Mouse (Mus musculus) heart, adult 2 months (tissue): ENCODE data around the gene Gm20388. TPM values are rescaled to one million over a fixed set of nuclear protein-coding genes. Genes with fewer than 3 reads are reported as not detected.

Source experiments
- DNase-seq, 2 experiments: peaks; one replicate each; pipeline ENCODE4 v3.0.0; 2021
- H3K27ac ChIP-seq: fragments of 200-600 bp; 2 replicates; pipeline ENCODE4 v1.8.1; 2022
- H3K27me3 ChIP-seq: fragments of 200-500 bp; 2 replicates; pipeline ENCODE4 v1.6.1; 2012; ENCODE audit warnings: mild to moderate bottlenecking, low read length, inconsistent platforms, mixed read lengths; ENCODE audit not compliant: control insufficient read depth, insufficient read depth
- H3K36me3 ChIP-seq: fragments of 200-500 bp; 2 replicates; pipeline ENCODE4 v1.6.1; 2012; ENCODE audit warnings: low read length, inconsistent platforms; ENCODE audit not compliant: control insufficient read depth, insufficient read depth
- H3K4me1 ChIP-seq: fragments of 200-500 bp; 2 replicates; pipeline ENCODE4 v1.6.1; 2011; ENCODE audit warnings: low read length; ENCODE audit not compliant: control insufficient read depth, insufficient read depth
- H3K4me3 ChIP-seq: fragments of 200-600 bp; 2 replicates; pipeline ENCODE4 v1.8.1; 2022
- H3K79me2 ChIP-seq: fragments of 200-500 bp; replicated peaks from 2 replicates; pipeline ENCODE4 v1.6.1; 2012; ENCODE audit warnings: mild to moderate bottlenecking, inconsistent platforms, low read length, moderate library complexity, mixed read lengths; ENCODE audit not compliant: control insufficient read depth, insufficient read depth
- H3K9ac ChIP-seq: fragments of 200-500 bp; 2 replicates; pipeline ENCODE4 v1.6.1; 2012; ENCODE audit warnings: low read depth, mild to moderate bottlenecking, control low read depth, inconsistent platforms, low read length, mixed read lengths
- CTCF ChIP-seq: fragments of 200-600 bp; IDR thresholded peaks from 2 replicates; pipeline ENCODE4 v1.8.1; 2022; ENCODE audit warnings: antibody characterized with exemption, mild to moderate bottlenecking, moderate library complexity
- EP300 ChIP-seq: fragments of 200-500 bp; IDR thresholded peaks from 2 replicates; pipeline ENCODE4 v1.6.1; 2011; ENCODE audit warnings: low read depth, low read length, control low read depth; ENCODE audit not compliant: insufficient read depth
- POLR2A ChIP-seq: fragments of 200-500 bp; IDR thresholded peaks from 2 replicates; pipeline ENCODE4 v1.6.1; 2011; ENCODE audit warnings: mild to moderate bottlenecking, low read depth, low read length, control low read depth; ENCODE audit not compliant: insufficient read depth
- WGBS: fragments of 180-500 bp; shearing (Covaris S2); methylation state at CpG from one replicate; pipeline ENCODE4 v1.1.7; 2018; 5-methylcytosine and 5-hydroxymethylcytosine counted together
- intact Hi-C: fragments of 180-260 bp; cut with DNase I; formaldehyde crosslinking; loops from one replicate; pipeline ENCODE4 v1.15.1; 2025
- polyA plus RNA-seq: library from polyadenylated mRNA; depleted of rRNA; stranded (reverse); fragments of >200 nt; gene quantifications from 2 replicates; pipeline ENCODE4 v1.2.3, GENCODE M21; 2012
- total RNA-seq, 2 experiments: library from RNA; stranded (reverse); gene quantifications; 2 replicates each; pipeline ENCODE4 v1.2.3; 2021

The Gm20388 gene
- total and polyA plus RNA-seq, 3 experiments, result 1.8 to 32.3 TPM; not detected in 1

DNA sequence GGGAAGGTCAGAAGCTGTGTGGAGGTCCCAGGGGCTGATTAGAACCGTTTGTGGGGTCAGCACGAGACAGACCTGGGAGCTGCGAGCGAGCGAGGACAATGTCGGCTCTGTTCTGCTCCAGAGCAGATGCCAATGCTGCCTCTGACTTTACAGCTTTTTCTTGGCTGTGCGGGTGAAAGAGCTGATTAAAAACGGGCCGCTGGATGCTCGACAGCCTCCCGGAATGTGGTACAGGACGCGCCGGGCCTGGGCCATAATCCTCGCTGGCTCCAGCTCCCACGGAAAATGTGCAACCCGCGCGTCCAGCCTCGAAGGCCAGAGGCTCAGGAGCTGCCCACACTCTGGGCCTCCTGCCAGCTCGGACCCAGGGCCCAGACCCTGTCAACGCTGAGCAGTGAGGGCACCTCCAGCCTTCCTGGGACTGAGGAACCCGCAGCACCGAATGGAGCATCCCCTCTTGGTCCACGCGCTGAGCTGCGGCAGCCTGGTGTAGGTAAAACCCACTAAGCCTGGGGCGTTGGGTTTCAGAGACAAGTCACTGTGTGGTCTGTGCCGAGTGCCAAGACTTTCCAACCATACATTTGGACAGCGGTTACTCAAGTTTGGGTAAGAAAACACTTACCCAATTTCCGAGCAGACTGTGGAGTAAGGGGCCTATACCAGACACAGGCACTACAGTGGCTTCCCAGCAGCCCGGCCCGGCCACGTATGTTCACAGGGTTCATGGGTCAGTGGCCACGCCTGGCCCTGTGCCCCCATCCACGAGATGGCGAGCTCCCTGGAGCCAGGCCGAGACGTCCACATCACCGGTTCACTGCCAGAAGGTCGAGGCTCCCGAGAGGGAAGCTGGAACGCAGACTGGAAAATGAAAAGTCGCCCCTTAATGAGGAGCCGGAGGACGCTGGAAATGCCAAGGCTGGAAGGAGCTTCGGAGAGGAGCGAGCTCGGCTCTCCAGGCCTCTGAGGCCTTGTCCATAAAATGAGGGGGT lies 1557.7 kb downstream of the Gm20388 start:
- no peaks in the 10 kb centered on the region for H3K27me3 ChIP-seq
- H3K4me1 ChIP-seq, result peaks cover 2% of the 10 kb centered on the region
- intact Hi-C loops, result no loop called here
- no peaks in the 10 kb centered on the region for H3K79me2 ChIP-seq
- no peak overlapping the region for H3K27ac ChIP-seq
- no peaks in the 10 kb centered on the region for H3K36me3 ChIP-seq
- WGBS, result 80% methylated on average over 49 of the region's 49 CpGs
- H3K4me3 ChIP-seq, result no peak overlapping the region
- DNase-seq, result no peak
- no peak overlapping the region for H3K9ac ChIP-seq
- no peak for TF ChIP-seq POLR2A
- no peak for TF ChIP-seq EP300
- no peak for TF ChIP-seq CTCF

GRCm38 (mm10) chr8:121474161-121474897 lies 1563.7 kb downstream of the Gm20388 start:
- DNase-seq, result no peak
- intact Hi-C loops, result no loop called here
- WGBS, result 15% methylated on average over 25 of the region's 25 CpGs
- no peak overlapping the region for H3K27ac ChIP-seq
- H3K79me2 ChIP-seq, result no peaks in the 10 kb centered on the region
- no peaks in the 10 kb centered on the region for H3K36me3 ChIP-seq
- H3K9ac ChIP-seq, result no peak overlapping the region
- no peak overlapping the region for H3K4me3 ChIP-seq
- H3K4me1 ChIP-seq, result peaks cover 2% of the 10 kb centered on the region
- TF ChIP-seq POLR2A, result no peak
- TF ChIP-seq EP300, result no peak
- no peak for TF ChIP-seq CTCF
- no peaks in the 10 kb centered on the region; the same call in 1 of the 2 replicates for H3K27me3 ChIP-seq

DNA sequence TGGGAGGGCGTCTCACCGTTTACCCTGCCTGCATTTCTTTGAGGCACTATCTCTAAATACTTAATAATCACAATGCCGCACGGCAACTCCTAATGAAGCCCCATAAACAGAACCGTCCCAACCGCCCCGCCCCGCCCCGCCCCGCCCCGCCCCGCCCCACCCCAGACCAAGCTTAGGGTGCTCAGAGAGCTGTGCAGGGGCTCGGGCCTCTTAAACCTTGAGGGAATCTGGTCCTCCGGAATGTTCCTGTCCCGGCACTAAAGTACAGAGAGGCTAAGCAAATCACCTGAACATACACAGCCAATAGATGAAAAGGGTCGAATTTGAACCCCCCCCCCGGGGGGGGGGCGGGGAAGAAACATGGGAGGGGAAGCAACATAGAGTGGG lies 1564.2 kb downstream of the Gm20388 start:
- no peak overlapping the region for H3K27ac ChIP-seq
- H3K36me3 ChIP-seq, result no peaks in the 10 kb centered on the region
- intact Hi-C loops, result no loop called here
- no peaks in the 10 kb centered on the region for H3K79me2 ChIP-seq
- WGBS, result 11% methylated on average over 17 of the region's 18 CpGs
- H3K27me3 ChIP-seq, result no peaks in the 10 kb centered on the region; the same call in 1 of the 2 replicates
- TF ChIP-seq CTCF (no peak), POLR2A (no peak), EP300 (no peak)
- no peak for DNase-seq
- no peak overlapping the region for H3K4me3 ChIP-seq
- no peak overlapping the region for H3K9ac ChIP-seq
- H3K4me1 ChIP-seq, result peaks cover 2% of the 10 kb centered on the region

- H3K4me3 ChIP-seq, result no peak overlapping the region
- H3K9ac ChIP-seq, result peak overlapping the region; percentile 29; the same call in 1 of the 2 replicates
- 42% methylated on average over 20 of the region's 20 CpGs for WGBS
- TF ChIP-seq POLR2A (no peak), CTCF (no peak), EP300 (no peak)
- intact Hi-C loops, result no loop called here
- peaks cover 2% of the 10 kb centered on the region for H3K4me1 ChIP-seq
- no peaks in the 10 kb centered on the region for H3K36me3 ChIP-seq
- DNase-seq, result peak in 1 of 2 experiments; percentile 32
- peak overlapping the region; percentile 23; the same call in 1 of the 2 replicates for H3K27ac ChIP-seq
- no peaks in the 10 kb centered on the region for H3K79me2 ChIP-seq
- no peaks in the 10 kb centered on the region; the same call in 1 of the 2 replicates for H3K27me3 ChIP-seq
Observed at GRCm38 (mm10) chr8:121477851-121478547, 1567.4 kb downstream of the Gm20388 start.

GRCm38 (mm10) chr8:121479144-121479543 lies 1568.5 kb downstream of the Gm20388 start:
- no peak for TF ChIP-seq CTCF
- no peak for TF ChIP-seq EP300
- TF ChIP-seq POLR2A, result no peak
- DNase-seq, result no peak
- Histone ChIP-seq H3K36me3 (no peaks in the 10 kb centered on the region), H3K27ac (no peak overlapping the region), H3K9ac (no peak overlapping the region), H3K4me1 (peaks cover 2% of the 10 kb centered on the region), H3K4me3 (no peak overlapping the region), H3K27me3 (no peaks in the 10 kb centered on the region; the same call in 1 of the 2 replicates), H3K79me2 (no peaks in the 10 kb centered on the region)
- 83% methylated on average over 8 of the region's 8 CpGs for WGBS
- intact Hi-C loops, result no loop called here
